Mouse (Mus musculus) embryonic facial prominence, embryonic 10.5 days (tissue): ENCODE results near the gene Sdf4. TPM values are rescaled to one million over a fixed set of nuclear protein-coding genes. Genes with fewer than 3 reads are reported as not detected.
A peak's percentile ranks its signal among the peaks of the same experiment; 100 is the strongest.

ENCODE experiments used
- DNase-seq: peaks from one replicate; pipeline ENCODE4 v3.0.0-alpha.2; 2017; ENCODE audit warnings: low spot score
- H3K27ac ChIP-seq: fragments of 300-500 bp; sonication (generic); replicated peaks from 2 replicates; pipeline ENCODE4 v1.5.1; 2016; ENCODE audit warnings: mild to moderate bottlenecking
- H3K27me3 ChIP-seq: fragments of 300-500 bp; sonication (generic); replicated peaks from 2 replicates; pipeline ENCODE4 v1.6.1; 2016; ENCODE audit warnings: low read depth, mild to moderate bottlenecking; ENCODE audit not compliant: poor library complexity, severe bottlenecking
- H3K36me3 ChIP-seq: fragments of 300-500 bp; sonication (generic); replicated peaks from 2 replicates; pipeline ENCODE4 v1.6.1; 2016; ENCODE audit warnings: mild to moderate bottlenecking, moderate library complexity
- H3K4me1 ChIP-seq: fragments of 300-500 bp; sonication (generic); 2 replicates; pipeline ENCODE4 v1.6.1; 2016
- H3K4me3 ChIP-seq: fragments of 300-500 bp; sonication (generic); 2 replicates; pipeline ENCODE4 v1.5.1; 2016; ENCODE audit warnings: mild to moderate bottlenecking, moderate library complexity
- H3K9me3 ChIP-seq: fragments of 300-500 bp; sonication (generic); 2 replicates; pipeline ENCODE4 v1.6.1; 2016; ENCODE audit warnings: mild to moderate bottlenecking
- WGBS: fragments of 180-500 bp; shearing (Covaris S2); methylation state at CpG from one replicate; pipeline ENCODE4 v1.1.7; 2016; 5-methylcytosine and 5-hydroxymethylcytosine counted together
- polyA plus RNA-seq: library from polyadenylated mRNA; unstranded; fragments of >200 nt; fragmentation: Nextera tagmentation; extraction: Ambion mirVana; gene quantifications from 2 replicates; pipeline ENCODE4 v1.2.1, GENCODE M21; 2016

Gene Sdf4
- polyA plus RNA-seq, 1 experiment from 2014 or later, result 138 TPM

DNA sequence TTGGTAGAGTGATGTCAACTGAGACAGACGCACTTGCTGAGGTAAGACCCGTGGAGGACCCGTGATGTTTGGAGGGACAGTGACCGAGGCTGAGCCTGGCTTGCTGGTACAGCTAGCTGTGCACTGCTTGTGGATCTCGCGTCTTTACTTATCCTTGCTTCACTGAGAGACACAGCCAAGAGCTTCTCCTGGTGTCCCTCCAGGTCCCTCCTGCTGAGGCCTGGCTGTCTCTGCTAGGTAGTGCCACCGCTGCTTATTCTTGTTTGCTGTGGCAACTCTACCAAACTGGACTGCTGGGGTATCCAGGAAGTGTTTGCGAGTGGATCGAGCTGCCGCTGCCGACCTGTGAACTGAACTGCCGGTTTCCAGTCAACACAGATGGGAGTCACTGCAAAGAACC, 27.1 kb downstream of the Sdf4 start:
- Histone ChIP-seq H3K4me1 (no peaks in the 10 kb centered on the region), H3K36me3 (peaks cover 40% of the 10 kb centered on the region), H3K4me3 (no peak overlapping the region), H3K27me3 (no peaks in the 10 kb centered on the region), H3K9me3 (no peaks in the 10 kb centered on the region), H3K27ac (no peak overlapping the region)
- WGBS, result 92% methylated on average over 12 of the region's 12 CpGs
- no peak for DNase-seq

- H3K36me3 ChIP-seq, result peaks cover 31% of the 10 kb centered on the region
- H3K9me3 ChIP-seq, result no peaks in the 10 kb centered on the region
- no peaks in the 10 kb centered on the region for H3K4me1 ChIP-seq
- no peaks in the 10 kb centered on the region for H3K27me3 ChIP-seq
- WGBS, result 80% methylated on average over 3 of the region's 3 CpGs
- no peak overlapping the region for H3K27ac ChIP-seq
- DNase-seq, result no peak
- H3K4me3 ChIP-seq, result no peak overlapping the region
These were observed 28.7 kb downstream of the Sdf4 start for GRCm38 (mm10) chr4:156021381-156021780.

DNA sequence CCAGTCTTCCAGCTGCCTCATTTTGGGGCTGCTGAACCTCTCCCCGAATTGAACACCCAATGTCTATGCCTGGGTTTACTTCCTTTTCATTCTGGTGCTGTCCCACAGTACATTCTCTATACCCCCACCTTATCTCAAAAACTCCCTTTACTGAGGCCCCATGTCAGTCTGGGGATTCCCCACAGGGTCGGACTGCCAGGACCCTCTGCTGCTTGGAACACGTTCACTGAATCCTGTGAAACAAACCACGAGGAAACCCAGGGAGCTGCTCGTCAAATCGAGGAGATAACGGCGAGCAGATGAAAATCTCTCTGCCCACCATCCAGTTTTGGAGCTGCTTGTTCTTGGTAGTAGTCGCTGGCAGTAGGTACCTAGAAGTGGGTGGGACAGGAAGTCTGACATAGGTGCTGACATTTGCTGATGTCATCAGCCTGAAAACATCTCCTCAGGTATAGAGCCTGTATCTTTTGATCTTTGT, 29.3 kb downstream of the Sdf4 start:
- Histone ChIP-seq H3K27me3 (no peaks in the 10 kb centered on the region), H3K36me3 (peaks cover 34% of the 10 kb centered on the region), H3K27ac (no peak overlapping the region), H3K9me3 (no peaks in the 10 kb centered on the region), H3K4me1 (no peaks in the 10 kb centered on the region), H3K4me3 (no peak overlapping the region)
- no peak for DNase-seq
- WGBS, result 82% methylated on average over 9 of the region's 9 CpGs

- H3K36me3 ChIP-seq, result peaks cover 46% of the 10 kb centered on the region
- H3K4me1 ChIP-seq, result no peaks in the 10 kb centered on the region
- 86% methylated on average over 9 of the region's 9 CpGs for WGBS
These were observed 30.8 kb downstream of the Sdf4 start for GRCm38 (mm10) chr4:156023520-156023919.

GRCm38 (mm10) chr4:156024184-156024583, 31.5 kb downstream of the Sdf4 start:
- H3K9me3 ChIP-seq, result no peaks in the 10 kb centered on the region
- H3K27me3 ChIP-seq, result no peaks in the 10 kb centered on the region
- no peak overlapping the region for H3K27ac ChIP-seq
- H3K4me3 ChIP-seq, result no peak overlapping the region
- H3K4me1 ChIP-seq, result no peaks in the 10 kb centered on the region
- 95% methylated on average over 7 of the region's 7 CpGs for WGBS
- peaks cover 51% of the 10 kb centered on the region for H3K36me3 ChIP-seq
- no peak for DNase-seq

More at GRCm38 (mm10) chr4:156023520-156023919, 30.8 kb downstream of the Sdf4 start:
- DNase-seq, result no peak
- Histone ChIP-seq H3K4me3 (no peak overlapping the region), H3K27me3 (no peaks in the 10 kb centered on the region), H3K9me3 (no peaks in the 10 kb centered on the region), H3K27ac (no peak overlapping the region)

DNA sequence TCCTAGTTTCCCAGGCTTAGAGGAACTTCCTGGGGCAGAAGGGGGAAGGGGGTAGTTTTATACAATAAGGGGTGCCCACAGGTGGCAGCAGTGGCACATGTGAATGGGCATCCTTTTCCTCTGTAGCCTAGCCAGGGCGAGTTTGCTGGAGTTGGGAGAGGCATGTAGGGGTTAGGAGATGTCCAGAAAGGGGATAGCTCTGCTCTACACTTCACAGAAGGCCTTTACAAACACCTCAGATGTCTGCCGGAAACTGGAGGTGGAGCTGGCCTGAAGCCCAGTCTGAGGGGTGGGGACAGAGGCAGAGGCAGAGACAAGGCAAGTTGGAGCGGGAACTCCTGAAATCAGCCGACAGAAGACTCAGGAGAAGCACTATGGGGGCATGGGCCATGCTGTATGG, 33.3 kb downstream of the Sdf4 start, which contains the start of gene Tnfrsf18:
Gene Tnfrsf18 (plus strand): TSS at position 152 of the 400 bp plus-strand sequence.
- H3K36me3 ChIP-seq, result peaks cover 51% of the 10 kb centered on the region
- no peak within 1 kb of the TSS for H3K27ac ChIP-seq
- H3K27me3 ChIP-seq, result no peaks in the 10 kb centered on the region
- 70% methylated on average over 4 of the region's 4 CpGs for WGBS
- DNase-seq, result no peak
- no peak within 1 kb of the TSS for H3K4me3 ChIP-seq
- no peaks in the 10 kb centered on the region for H3K9me3 ChIP-seq
- H3K4me1 ChIP-seq, result peaks cover 9% of the 10 kb centered on the region

- no peak overlapping the region for H3K27ac ChIP-seq
- 92% methylated on average over 7 of the region's 7 CpGs for WGBS
- no peak for DNase-seq
- peaks cover 45% of the 10 kb centered on the region for H3K36me3 ChIP-seq
- H3K27me3 ChIP-seq, result no peaks in the 10 kb centered on the region; the same call in 1 of the 2 replicates
- peaks cover 33% of the 10 kb centered on the region for H3K4me1 ChIP-seq
- no peaks in the 10 kb centered on the region for H3K9me3 ChIP-seq
- no peak overlapping the region for H3K4me3 ChIP-seq
These were observed 35.9 kb downstream of the Sdf4 start for GRCm38 (mm10) chr4:156028580-156028979.

- no peak for DNase-seq
- 72% methylated on average over 9 of the region's 9 CpGs for WGBS
- H3K27ac ChIP-seq, result peak overlapping the region; percentile 92
These were observed 38.0 kb downstream of the Sdf4 start for GRCm38 (mm10) chr4:156030651-156031118.

GRCm38 (mm10) chr4:156031255-156031592, 38.6 kb downstream of the Sdf4 start:
- Histone ChIP-seq H3K27ac (peak overlapping the region; percentile 92), H3K4me3 (peak overlapping the region; percentile 65), H3K9me3 (no peaks in the 10 kb centered on the region), H3K36me3 (peaks cover 37% of the 10 kb centered on the region), H3K27me3 (peaks cover 25% of the 10 kb centered on the region), H3K4me1 (peaks cover 49% of the 10 kb centered on the region)
- 10% methylated on average over 7 of the region's 7 CpGs for WGBS
- no peak for DNase-seq

More at GRCm38 (mm10) chr4:156030651-156031118, 38.0 kb downstream of the Sdf4 start:
- H3K4me1 ChIP-seq, result peaks cover 48% of the 10 kb centered on the region
- peak overlapping the region; percentile 65 for H3K4me3 ChIP-seq
- H3K27me3 ChIP-seq, result peaks cover 20% of the 10 kb centered on the region
- H3K36me3 ChIP-seq, result peaks cover 42% of the 10 kb centered on the region
- H3K9me3 ChIP-seq, result no peaks in the 10 kb centered on the region

- Histone ChIP-seq H3K4me3 (peak overlapping the region; percentile 65), H3K36me3 (peaks cover 31% of the 10 kb centered on the region), H3K4me1 (peaks cover 49% of the 10 kb centered on the region), H3K9me3 (no peaks in the 10 kb centered on the region), H3K27ac (peak overlapping the region; percentile 92), H3K27me3 (peaks cover 30% of the 10 kb centered on the region)
- peak; percentile 86 for DNase-seq
- 1% methylated on average over 24 of the region's 24 CpGs for WGBS
These were observed 39.1 kb downstream of the Sdf4 start for GRCm38 (mm10) chr4:156031593-156032391.

- Histone ChIP-seq H3K27ac (peak overlapping the region; percentile 92), H3K4me1 (peaks cover 49% of the 10 kb centered on the region), H3K36me3 (peaks cover 20% of the 10 kb centered on the region), H3K4me3 (peak overlapping the region; percentile 65), H3K27me3 (peaks cover 30% of the 10 kb centered on the region), H3K9me3 (no peaks in the 10 kb centered on the region)
- DNase-seq, result no peak
- WGBS, result 91% methylated on average over 4 of the region's 4 CpGs
These were observed 40.2 kb downstream of the Sdf4 start for GRCm38 (mm10) chr4:156032856-156033255.

GRCm38 (mm10) chr4:156033476-156034119, 40.9 kb downstream of the Sdf4 start:
- Histone ChIP-seq H3K27me3 (peaks cover 30% of the 10 kb centered on the region), H3K36me3 (peaks cover 13% of the 10 kb centered on the region), H3K4me3 (no peak overlapping the region), H3K9me3 (no peaks in the 10 kb centered on the region), H3K27ac (no peak overlapping the region), H3K4me1 (peaks cover 49% of the 10 kb centered on the region)
- WGBS, result 44% methylated on average over 6 of the region's 6 CpGs
- DNase-seq, result peak; percentile 55
